ENCODE assay signal across 17 mouse cellular contexts in genomic region chr14:122872612-122873011, GRCm38 (mm10).
"Had no signal": no experiment of that assay in that cellular context is flagged by ENCODE, and none has a peak within 500 bp of the region (broad histone marks: within the 10 kb centered on the region; RNA-seq: fewer than 3 reads in every experiment).

No protein-coding gene starts in this region.

- ATAC-seq: lung, postnatal 0 days had no signal

- H3K9ac ChIP-seq: lung, embryonic 15.5 days; midbrain, embryonic 13.5 days; midbrain, embryonic 15.5 days; neural tube, embryonic 12.5 days; stomach, embryonic 15.5 days had no signal

- H3K4me2 ChIP-seq: lung, embryonic 15.5 days; midbrain, embryonic 11.5 days; midbrain, embryonic 13.5 days; midbrain, embryonic 15.5 days; neural tube, embryonic 12.5 days; stomach, embryonic 15.5 days had no signal

- H3K4me1 ChIP-seq: megakaryocyte, embryonic 14.5 days; stomach, embryonic 15.5 days had no signal

- H3K4me3 ChIP-seq: lung, embryonic 15.5 days; megakaryocyte, embryonic 14.5 days; midbrain, embryonic 13.5 days; midbrain, embryonic 15.5 days; neural tube, embryonic 12.5 days; stomach, embryonic 15.5 days had no signal

- H3K27me3 ChIP-seq: lung, embryonic 15.5 days; stomach, embryonic 15.5 days had no signal

- H3K27ac ChIP-seq: lung, embryonic 15.5 days; macrophage; midbrain, embryonic 13.5 days; midbrain, embryonic 15.5 days; neural tube, embryonic 12.5 days; stomach, embryonic 15.5 days; stomach, postnatal 0 days had no signal

- H3K9me3 ChIP-seq: lung, embryonic 15.5 days; megakaryocyte, embryonic 14.5 days; midbrain, embryonic 13.5 days; midbrain, embryonic 15.5 days; neural tube, embryonic 12.5 days; stomach, embryonic 15.5 days had no signal

- DNase-seq: lung, adult 2 months; lung, postnatal 14 days; lung, postnatal 36 days; right cerebral cortex, postnatal 14 days; thymus, adult 2 months; thymus, postnatal 25 days; thymus, postnatal 4 days had no signal

- H3K36me3 ChIP-seq: lung, embryonic 15.5 days; midbrain, embryonic 13.5 days; midbrain, embryonic 15.5 days; neural tube, embryonic 12.5 days; stomach, embryonic 15.5 days had no signal
